ENCODE assay signal across 24 mouse cellular contexts in genomic region chr9:104344136-104344535, GRCm38 (mm10). TPM values are rescaled to one million over a fixed set of nuclear protein-coding genes. Genes with fewer than 3 reads are reported as not detected.
DNase-seq lines count a peak whose midpoint lies in the region; ATAC-seq and TF ChIP-seq lines count a peak whose summit lies in the region.
"Had no signal": no experiment of that assay in that cellular context is flagged by ENCODE, and none has a peak within 500 bp of the region (broad histone marks: within the 10 kb centered on the region; RNA-seq: fewer than 3 reads in every experiment).

No protein-coding gene starts in this region.

- 0 out of 2 replicates have a peak, but pooled peaks cover 3% of the 10 kb centered on the region for H3K27me3 ChIP-seq in liver, postnatal 0 days (ENCODE audit: insufficient read depth, low read length)
- H3K27me3 ChIP-seq: embryonic facial prominence, embryonic 15.5 days; hindbrain, embryonic 15.5 days; limb, embryonic 13.5 days; liver, embryonic 12.5 days had no signal

- no peak for ATAC-seq in liver, postnatal 0 days
- no peak for ATAC-seq in erythroblast, adult 5-6 weeks (replicated peaks; ENCODE audit: low FRiP score, poor library complexity, severe bottlenecking)
- ATAC-seq: forebrain, embryonic 16.5 days; liver, embryonic 12.5 days had no signal

- H3K9me3 ChIP-seq in liver, postnatal 0 days (ENCODE audit: low read length) = no peaks in the 10 kb centered on the region
- H3K9me3 ChIP-seq: embryonic facial prominence, embryonic 15.5 days; heart, embryonic 10.5 days; hindbrain, embryonic 15.5 days; limb, embryonic 13.5 days; liver, embryonic 12.5 days had no signal

- intact Hi-C loops in left cerebral cortex, postnatal 36 days (cut with DNase I) = no loop called here

- H3K4me2 ChIP-seq in liver, postnatal 0 days (ENCODE audit: low read depth, low read length) = no peak overlapping the region
- H3K4me2 ChIP-seq: embryonic facial prominence, embryonic 15.5 days; hindbrain, embryonic 15.5 days; limb, embryonic 13.5 days; liver, embryonic 12.5 days; midbrain, embryonic 11.5 days had no signal

- H3K4me3 ChIP-seq in liver, postnatal 0 days (ENCODE audit: low read depth, low read length) = no peak overlapping the region
- H3K4me3 ChIP-seq: embryonic facial prominence, embryonic 15.5 days; heart, embryonic 10.5 days; hindbrain, embryonic 15.5 days; limb, embryonic 13.5 days; liver, embryonic 12.5 days had no signal

- 0 out of 2 replicates have a peak, but pooled peaks cover 2% of the 10 kb centered on the region for H3K4me1 ChIP-seq in liver, postnatal 0 days (ENCODE audit: insufficient read depth)
- H3K4me1 ChIP-seq: embryonic facial prominence, embryonic 15.5 days; heart, embryonic 10.5 days; hindbrain, embryonic 15.5 days; liver, embryonic 12.5 days had no signal

- WGBS in liver, postnatal 0 days (ENCODE audit: insufficient replicate concordance) = 67% methylated on average over 5 of the region's 5 CpGs

- no peak for TF ChIP-seq EP300 in liver, postnatal 0 days (IDR thresholded peaks at IDR 0.05; ENCODE audit: low read depth)

- H3K9ac ChIP-seq in liver, postnatal 0 days (replicated peaks) = no peak overlapping the region
- H3K9ac ChIP-seq: embryonic facial prominence, embryonic 15.5 days; hindbrain, embryonic 15.5 days; limb, embryonic 13.5 days; liver, embryonic 12.5 days had no signal

- no peak for TF ChIP-seq CTCF in liver, postnatal 0 days (IDR thresholded peaks at IDR 0.05; ENCODE audit: low read depth)

- H3K27ac ChIP-seq in liver, postnatal 0 days (ENCODE audit: low read depth) = no peak overlapping the region
- H3K27ac ChIP-seq: embryonic facial prominence, embryonic 15.5 days; heart, embryonic 10.5 days; hindbrain, embryonic 15.5 days; limb, embryonic 13.5 days; liver, embryonic 12.5 days; stomach, postnatal 0 days had no signal

- peak; percentile 4 to 12 for DNase-seq in layer of hippocampus, adult 18-20 months (ENCODE audit: low spot score in 2 of 2)
- no peak for DNase-seq in layer of hippocampus, postnatal 25 days (ENCODE audit: extremely low spot score in 1 of 2, low spot score in 1 of 2)
- peak; percentile 31 for DNase-seq in 3T3-L1 (ENCODE audit: low read depth, low spot score)
- DNase-seq in frontal cortex, postnatal 36 days (ENCODE audit: low spot score in 2 of 2) = peak; percentile 19 to 37
- DNase-seq in left cerebral cortex, postnatal 36 days (ENCODE audit: low spot score in 2 of 2) = peak; percentile 22 to 29
- no peak for DNase-seq in liver, postnatal 0 days
- DNase-seq in adrenal gland, postnatal 36 days = no peak
- DNase-seq: adrenal gland, postnatal 14 days; cerebellum, adult 11 months; cerebellum, adult 9-11 months; gastrocnemius, postnatal 10 days; kidney, adult 8-10 months; kidney, postnatal 10 days; lung, adult 2 months; lung, postnatal 14 days had no signal

- no peaks in the 10 kb centered on the region for H3K36me3 ChIP-seq in liver, postnatal 0 days (replicated peaks; ENCODE audit: insufficient read depth, low read length)
- H3K36me3 ChIP-seq: embryonic facial prominence, embryonic 15.5 days; heart, embryonic 10.5 days; hindbrain, embryonic 15.5 days; limb, embryonic 13.5 days; liver, embryonic 12.5 days had no signal

RNA-seq across cellular contexts. Expression of gene Acpp, which starts 6.6 kb away (rescaled TPM):
- total RNA-seq in layer of hippocampus, adult 18-20 months (2021) = under 1 TPM in 1 of 2 experiments, not detected in 1; 0.27 TPM
- under 1 TPM in 1 of 2 experiments, not detected in 1; 0.10 TPM for total RNA-seq in layer of hippocampus, postnatal 25 days (2021)
- total RNA-seq in left cerebral cortex, postnatal 36 days (2021) = under 1 TPM in 1 of 2 experiments, not detected in 1; 0.75 TPM
- 0.57 and 0.79 TPM in 2 replicates for polyA plus RNA-seq in liver, postnatal 0 days (2015; fragmentation: Nextera tagmentation; extraction: Ambion mirVana)
- 10 to 100 TPM in 1 of 2 experiments, under 1 TPM in 1; 0.13 to 29.3 TPM for total RNA-seq in adrenal gland, postnatal 36 days (2021)
- 3.3 and 5.9 TPM in 2 replicates for total RNA-seq in erythroblast, adult 5-6 weeks (2015; ENCODE audit: low replicate concordance)
- 2.5 and 4.4 TPM in 2 replicates for total RNA-seq in erythroblast, adult 5-6 weeks (2017; ENCODE audit: low replicate concordance)

Comparison
In these comparisons a context has a peak if more than half of its experiments do, and no peak if none do; other contexts are left out.
1. DNase-seq: peak in layer of hippocampus, adult 18-20 months (2 of 2), 3T3-L1 (single experiment), frontal cortex, postnatal 36 days (2 of 2) and left cerebral cortex, postnatal 36 days (2 of 2); none in layer of hippocampus, postnatal 25 days (0 of 2), liver, postnatal 0 days (single experiment) and adrenal gland, postnatal 36 days (0 of 2).